12 mouse cellular contexts compared by ENCODE assay signal in genomic region chr4:131160135-131160534, GRCm38 (mm10).
DNase-seq lines count a peak whose midpoint lies in the region; ATAC-seq and TF ChIP-seq lines count a peak whose summit lies in the region.
"Had no signal": no experiment of that assay in that cellular context is flagged by ENCODE, and none has a peak within 500 bp of the region (broad histone marks: within the 10 kb centered on the region; RNA-seq: fewer than 3 reads in every experiment).

No protein-coding gene starts in this region.

- H3K9ac ChIP-seq in hindbrain, embryonic 11.5 days (ENCODE audit: low read depth, low read length), result no peak overlapping the region
- H3K9ac ChIP-seq in midbrain, embryonic 14.5 days (replicated peaks; ENCODE audit: low read length), result no peak overlapping the region
- no peak overlapping the region for H3K9ac ChIP-seq in liver, postnatal 0 days (replicated peaks)
- H3K9ac ChIP-seq: embryonic facial prominence, embryonic 12.5 days; lung, embryonic 14.5 days had no signal

- H3K4me3 ChIP-seq in hindbrain, embryonic 11.5 days (ENCODE audit: low read depth, low read length), result no peak overlapping the region
- no peak overlapping the region for H3K4me3 ChIP-seq in midbrain, embryonic 14.5 days (replicated peaks; ENCODE audit: low read depth, low read length)
- no peak overlapping the region for H3K4me3 ChIP-seq in liver, postnatal 0 days (ENCODE audit: low read depth, low read length)
- H3K4me3 ChIP-seq: embryonic facial prominence, embryonic 12.5 days; megakaryocyte, embryonic 14.5 days had no signal

- no peak overlapping the region for H3K4me2 ChIP-seq in hindbrain, embryonic 11.5 days (replicated peaks; ENCODE audit: low read depth, low read length)
- peak overlapping the region; percentile 18; the same call in 1 of the 2 replicates for H3K4me2 ChIP-seq in midbrain, embryonic 14.5 days (ENCODE audit: low read length)
- H3K4me2 ChIP-seq in liver, postnatal 0 days (ENCODE audit: low read depth, low read length), result no peak overlapping the region
- H3K4me2 ChIP-seq: embryonic facial prominence, embryonic 12.5 days; lung, embryonic 14.5 days had no signal

- WGBS in hindbrain, embryonic 11.5 days, result 38% methylated on average over 5 of the region's 5 CpGs
- WGBS in midbrain, embryonic 14.5 days, result 6% methylated on average over 5 of the region's 5 CpGs
- 40% methylated on average over 5 of the region's 5 CpGs for WGBS in liver, postnatal 0 days (ENCODE audit: insufficient replicate concordance)

- H3K36me3 ChIP-seq in hindbrain, embryonic 11.5 days (ENCODE audit: control insufficient read depth, insufficient read depth, low read length), result no peaks in the 10 kb centered on the region
- no peaks in the 10 kb centered on the region for H3K36me3 ChIP-seq in midbrain, embryonic 14.5 days (ENCODE audit: control insufficient read depth, insufficient read depth, low read length)
- no peaks in the 10 kb centered on the region for H3K36me3 ChIP-seq in liver, postnatal 0 days (replicated peaks; ENCODE audit: insufficient read depth, low read length)
- H3K36me3 ChIP-seq: embryonic facial prominence, embryonic 12.5 days had no signal

- H3K9me3 ChIP-seq in hindbrain, embryonic 11.5 days (ENCODE audit: control insufficient read depth, low read length), result no peaks in the 10 kb centered on the region
- H3K9me3 ChIP-seq in midbrain, embryonic 14.5 days (ENCODE audit: control insufficient read depth, low read length), result no peaks in the 10 kb centered on the region
- no peaks in the 10 kb centered on the region for H3K9me3 ChIP-seq in liver, postnatal 0 days (ENCODE audit: low read length)
- H3K9me3 ChIP-seq: embryonic facial prominence, embryonic 12.5 days had no signal

- no peak for TF ChIP-seq EP300 in liver, postnatal 0 days (IDR thresholded peaks at IDR 0.05; ENCODE audit: low read depth)

- TF ChIP-seq CTCF in brain, embryonic 14.5 days (IDR thresholded peaks at IDR 0.05; ENCODE audit: borderline replicate concordance, extremely low read depth, insufficient read depth, insufficient read length), result no peak
- TF ChIP-seq CTCF in liver, postnatal 0 days (IDR thresholded peaks at IDR 0.05; ENCODE audit: low read depth), result no peak

- no peak overlapping the region for H3K27ac ChIP-seq in hindbrain, embryonic 11.5 days (ENCODE audit: low read depth, low read length)
- H3K27ac ChIP-seq in midbrain, embryonic 14.5 days (replicated peaks; ENCODE audit: low read depth, low read length), result 0 out of 2 replicates have a peak overlapping the region, but pooled peaks have one; percentile 13
- no peak overlapping the region for H3K27ac ChIP-seq in liver, postnatal 0 days (ENCODE audit: low read depth)
- H3K27ac ChIP-seq: embryonic facial prominence, embryonic 12.5 days had no signal

- peaks cover 2% of the 10 kb centered on the region for H3K4me1 ChIP-seq in hindbrain, embryonic 11.5 days (replicated peaks; ENCODE audit: control insufficient read depth, insufficient read depth, low read length)
- peaks cover 24% of the 10 kb centered on the region for H3K4me1 ChIP-seq in midbrain, embryonic 14.5 days (ENCODE audit: control insufficient read depth, insufficient read depth, low read length)
- H3K4me1 ChIP-seq in liver, postnatal 0 days (ENCODE audit: insufficient read depth), result no peaks in the 10 kb centered on the region
- H3K4me1 ChIP-seq: megakaryocyte, embryonic 14.5 days had no signal

- peak; percentile 81 for DNase-seq in brain, embryonic 14.5 days (ENCODE audit: low read depth)
- peak; percentile 46 to 52 for DNase-seq in cerebellum, postnatal 25 days
- DNase-seq in hindbrain, embryonic 11.5 days (ENCODE audit: low spot score), result peak; percentile 40
- peak; percentile 73 for DNase-seq in midbrain, embryonic 14.5 days
- no peak for DNase-seq in right cerebral cortex, postnatal 10 days (ENCODE audit: low spot score in 2 of 2)
- DNase-seq in thymus, adult 18-20 months, result no peak
- no peak for DNase-seq in liver, postnatal 0 days
- DNase-seq: heart, adult 18-20 months; heart, postnatal 4 days; lung, embryonic 14.5 days had no signal

- no peaks in the 10 kb centered on the region for H3K27me3 ChIP-seq in hindbrain, embryonic 11.5 days (ENCODE audit: control insufficient read depth, insufficient read depth, low read length)
- H3K27me3 ChIP-seq in midbrain, embryonic 14.5 days (ENCODE audit: control insufficient read depth, insufficient read depth, low read length), result no peaks in the 10 kb centered on the region
- H3K27me3 ChIP-seq in liver, postnatal 0 days (ENCODE audit: insufficient read depth, low read length), result no peaks in the 10 kb centered on the region

- no peak for TF ChIP-seq POLR2A in brain, embryonic 14.5 days (IDR thresholded peaks at IDR 0.05; ENCODE audit: borderline replicate concordance, extremely low read depth, insufficient read depth, insufficient read length, poor library complexity, severe bottlenecking)

- ATAC-seq in hindbrain, embryonic 11.5 days (ENCODE audit: low FRiP score), result 0 out of 2 replicates have a peak, but pooled peaks have one; percentile 33
- peak; percentile 27 for ATAC-seq in midbrain, embryonic 14.5 days (ENCODE audit: low FRiP score, low TSS enrichment)
- ATAC-seq in liver, postnatal 0 days, result no peak

Comparison
In these comparisons a context has a peak if more than half of its experiments do, and no peak if none do; other contexts are left out.
1. DNase-seq: peak in brain, embryonic 14.5 days (single experiment), cerebellum, postnatal 25 days (2 of 2), hindbrain, embryonic 11.5 days (single experiment) and midbrain, embryonic 14.5 days (single experiment); none in right cerebral cortex, postnatal 10 days (0 of 2), thymus, adult 18-20 months (0 of 2) and liver, postnatal 0 days (single experiment).